Mouse (Mus musculus): ENCODE measurements around the gene Ntng2. TPM values are rescaled to one million over a fixed set of nuclear protein-coding genes. Genes with fewer than 3 reads are reported as not detected.

Ntng2 gene
- polyA plus RNA-seq, 2 experiments = 0.26 to 3.3 TPM

DNA sequence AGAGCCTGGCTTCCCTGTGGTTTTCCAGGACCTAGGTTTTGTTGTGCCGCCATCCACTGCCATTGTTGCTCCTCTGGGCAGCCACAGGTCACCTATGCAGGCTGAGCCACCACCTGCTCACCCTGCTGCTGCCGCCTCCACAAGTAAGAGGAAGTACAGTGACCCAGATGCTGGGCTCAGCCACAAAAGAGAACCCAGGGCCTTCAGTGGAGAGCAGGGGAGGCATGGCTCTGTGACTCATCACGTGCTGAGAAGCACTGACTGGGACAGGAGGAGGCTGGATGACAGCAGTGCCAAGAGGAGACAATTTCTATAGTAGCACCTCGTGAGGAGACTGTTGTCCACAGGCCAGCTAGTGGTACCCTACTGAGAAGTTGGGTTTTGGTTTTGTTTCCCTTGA lies 73.0 kb downstream of the Ntng2 start:
- Histone ChIP-seq H3K4me2 (replicated peaks; ENCODE audit: low read depth, low read length, severe bottlenecking) (no peak overlapping the region), H3K4me3 (replicated peaks; ENCODE audit: low read length) (no peak overlapping the region), H3K9ac (ENCODE audit: low read depth, low read length, severe bottlenecking) (no peak overlapping the region), H3K27ac (replicated peaks; ENCODE audit: low read depth, low read length) (no peak overlapping the region), H3K9me3 (ENCODE audit: control insufficient read depth, low read length) (no peaks in the 10 kb centered on the region), H3K4me1 (ENCODE audit: control insufficient read depth, insufficient read depth, low read length) (no peaks in the 10 kb centered on the region), H3K36me3 (ENCODE audit: control insufficient read depth, insufficient read depth, low read length) (peaks cover 69% of the 10 kb centered on the region), H3K27me3 (ENCODE audit: control insufficient read depth, insufficient read depth, low read length) (no peaks in the 10 kb centered on the region)
- 80% methylated on average over 4 of the region's 4 CpGs for WGBS
- no peak for DNase-seq (ENCODE audit: low spot score)
- no peak for ATAC-seq (ENCODE audit: low FRiP score, low read depth)
- no peak for TF ChIP-seq POLR2A (IDR thresholded peaks at IDR 0.05; ENCODE audit: borderline replicate concordance, extremely low read depth, insufficient read depth, insufficient read length)

DNA sequence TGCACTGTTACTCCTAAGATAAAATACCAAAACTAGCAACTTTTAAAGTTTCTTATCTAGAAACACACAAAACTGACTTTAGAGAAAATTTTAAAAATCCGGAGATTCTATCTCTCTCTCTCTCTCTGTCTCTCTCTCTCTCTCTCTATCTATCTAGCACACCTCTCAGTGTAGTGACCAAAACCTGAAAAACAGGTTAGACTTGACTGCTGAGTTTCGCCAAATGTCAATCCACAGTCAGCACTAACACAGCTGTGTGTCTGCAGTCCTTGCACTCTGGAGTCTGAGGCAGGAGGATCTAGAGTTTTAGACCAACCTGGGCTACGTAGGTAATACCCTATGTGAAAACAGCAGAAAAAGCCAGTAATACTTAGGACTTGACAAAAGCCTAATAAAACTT lies 77.9 kb downstream of the Ntng2 start:
- ATAC-seq (ENCODE audit: low FRiP score, low read depth) (no peak), DNase-seq (ENCODE audit: low spot score) (no peak)
- no peak overlapping the region for H3K4me2 ChIP-seq (replicated peaks; ENCODE audit: low read depth, low read length, severe bottlenecking)
- TF ChIP-seq POLR2A (IDR thresholded peaks at IDR 0.05; ENCODE audit: borderline replicate concordance, extremely low read depth, insufficient read depth, insufficient read length) = no peak
- H3K27ac ChIP-seq (replicated peaks; ENCODE audit: low read depth, low read length) = no peak overlapping the region
- H3K27me3 ChIP-seq (ENCODE audit: control insufficient read depth, insufficient read depth, low read length) = no peaks in the 10 kb centered on the region
- H3K9me3 ChIP-seq (ENCODE audit: control insufficient read depth, low read length) = no peaks in the 10 kb centered on the region
- H3K36me3 ChIP-seq (ENCODE audit: control insufficient read depth, insufficient read depth, low read length) = peaks cover 91% of the 10 kb centered on the region
- H3K9ac ChIP-seq (ENCODE audit: low read depth, low read length, severe bottlenecking) = no peak overlapping the region
- no peaks in the 10 kb centered on the region for H3K4me1 ChIP-seq (ENCODE audit: control insufficient read depth, insufficient read depth, low read length)
- WGBS = 82% methylated on average over 3 of the region's 3 CpGs
- no peak overlapping the region for H3K4me3 ChIP-seq (replicated peaks; ENCODE audit: low read length)

DNA sequence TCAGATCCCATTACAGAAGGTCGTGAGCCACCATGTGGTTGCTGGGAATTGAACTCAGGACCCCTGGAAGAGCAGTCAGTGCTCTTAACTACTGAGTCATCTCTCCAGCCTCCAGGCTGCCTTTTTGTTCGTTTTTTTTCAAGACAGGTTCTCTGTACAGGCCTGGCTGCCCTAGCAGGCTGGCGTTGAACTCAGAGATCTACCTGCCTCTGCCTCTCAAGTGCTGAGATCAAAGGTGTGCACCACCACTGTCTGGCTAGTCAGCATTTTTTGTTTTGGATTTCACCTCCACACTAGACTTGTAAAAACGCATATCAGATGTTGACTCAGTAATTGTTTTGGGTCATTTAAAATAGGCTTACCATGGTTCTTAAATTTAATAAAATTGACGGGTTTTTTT lies 84.7 kb downstream of the Ntng2 start:
- no peaks in the 10 kb centered on the region for H3K4me1 ChIP-seq (ENCODE audit: control insufficient read depth, insufficient read depth, low read length)
- H3K36me3 ChIP-seq (ENCODE audit: control insufficient read depth, insufficient read depth, low read length) = peaks cover 73% of the 10 kb centered on the region
- no peak for DNase-seq (ENCODE audit: low spot score)
- no peaks in the 10 kb centered on the region for H3K9me3 ChIP-seq (ENCODE audit: control insufficient read depth, low read length)
- ATAC-seq (ENCODE audit: low FRiP score, low read depth) = no peak
- no peak overlapping the region for H3K9ac ChIP-seq (ENCODE audit: low read depth, low read length, severe bottlenecking)
- H3K27me3 ChIP-seq (ENCODE audit: control insufficient read depth, insufficient read depth, low read length) = no peaks in the 10 kb centered on the region
- TF ChIP-seq POLR2A (IDR thresholded peaks at IDR 0.05; ENCODE audit: borderline replicate concordance, extremely low read depth, insufficient read depth, insufficient read length) = no peak
- H3K27ac ChIP-seq (replicated peaks; ENCODE audit: low read depth, low read length) = no peak overlapping the region
- WGBS = 89% methylated on average over 5 of the region's 5 CpGs
- H3K4me2 ChIP-seq (replicated peaks; ENCODE audit: low read depth, low read length, severe bottlenecking) = no peak overlapping the region
- H3K4me3 ChIP-seq (replicated peaks; ENCODE audit: low read length) = no peak overlapping the region

DNA sequence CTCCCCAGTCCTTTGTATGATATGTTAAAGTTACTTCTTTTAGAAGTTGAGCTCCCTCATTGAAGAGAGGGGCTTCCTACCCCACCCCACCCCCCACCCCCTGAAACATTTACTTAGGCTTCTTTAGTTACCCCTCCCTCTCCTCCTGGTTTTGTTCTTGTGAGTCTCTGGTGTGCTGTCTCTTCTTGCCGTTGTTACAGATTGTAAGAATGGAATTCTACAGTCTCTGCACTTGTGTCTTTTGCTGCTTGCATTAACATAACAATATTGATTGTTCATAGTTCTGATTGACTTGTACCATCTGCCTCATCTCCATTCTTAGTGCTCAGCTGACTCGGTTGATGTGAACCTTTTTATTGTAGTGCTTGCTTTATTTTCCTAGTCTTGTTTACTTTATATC lies 100.9 kb downstream of the Ntng2 start:
- H3K36me3 ChIP-seq (ENCODE audit: control insufficient read depth, insufficient read depth, low read length) = peaks cover 83% of the 10 kb centered on the region
- TF ChIP-seq POLR2A (IDR thresholded peaks at IDR 0.05; ENCODE audit: borderline replicate concordance, extremely low read depth, insufficient read depth, insufficient read length) = no peak
- H3K27me3 ChIP-seq (ENCODE audit: control insufficient read depth, insufficient read depth, low read length) = no peaks in the 10 kb centered on the region
- no peak overlapping the region for H3K4me3 ChIP-seq (replicated peaks; ENCODE audit: low read length)
- H3K4me1 ChIP-seq (ENCODE audit: control insufficient read depth, insufficient read depth, low read length) = no peaks in the 10 kb centered on the region
- no peak overlapping the region for H3K9ac ChIP-seq (ENCODE audit: low read depth, low read length, severe bottlenecking)
- no peak for DNase-seq (ENCODE audit: low spot score)
- no peak for ATAC-seq (ENCODE audit: low FRiP score, low read depth)
- no peak overlapping the region for H3K4me2 ChIP-seq (replicated peaks; ENCODE audit: low read depth, low read length, severe bottlenecking)
- no peak overlapping the region for H3K27ac ChIP-seq (replicated peaks; ENCODE audit: low read depth, low read length)
- WGBS = 86% methylated on average over 2 of the region's 2 CpGs
- H3K9me3 ChIP-seq (ENCODE audit: control insufficient read depth, low read length) = no peaks in the 10 kb centered on the region

Other genes with a start within 250 kb of the Ntng2 start
- 0.60 and 0.88 TPM in 2 replicates for gene Cfap77, start 197.9 kb downstream of the Ntng2 start, polyA plus RNA-seq (2012; rRNA removed)
- gene Cfap77, start 197.9 kb downstream of the Ntng2 start, polyA plus RNA-seq (2014; fragmentation: Nextera tagmentation; extraction: Ambion mirVana) = 0.29 and 0.39 TPM in 2 replicates
- 13.0 and 13.4 TPM in 2 replicates for gene Ttf1, start 192.7 kb downstream of the Ntng2 start, polyA plus RNA-seq (2012; rRNA removed)
- gene Ttf1, start 192.7 kb downstream of the Ntng2 start, polyA plus RNA-seq (2014; fragmentation: Nextera tagmentation; extraction: Ambion mirVana) = 8.2 and 9.5 TPM in 2 replicates
- 8.9 and 10.0 TPM in 2 replicates for gene Setx, start 128.8 kb downstream of the Ntng2 start, polyA plus RNA-seq (2012; rRNA removed)
- gene Setx, start 128.8 kb downstream of the Ntng2 start, polyA plus RNA-seq (2014; fragmentation: Nextera tagmentation; extraction: Ambion mirVana) = 10.0 and 13.2 TPM in 2 replicates
- 45.6 and 57.1 TPM in 2 replicates for gene Med27, start 93.8 kb upstream of the Ntng2 start, polyA plus RNA-seq (2012; rRNA removed)
- 49.4 and 53.3 TPM in 2 replicates for gene Med27, start 93.8 kb upstream of the Ntng2 start, polyA plus RNA-seq (2014; fragmentation: Nextera tagmentation; extraction: Ambion mirVana)